Mouse (Mus musculus): ENCODE results near the gene Usf1. TPM values are rescaled to one million over a fixed set of nuclear protein-coding genes. Genes with fewer than 3 reads are reported as not detected.

Usf1 gene
- total RNA-seq, 1 experiment from 2014 or later: 95.1 TPM

- DNase-seq: no peak
Observed at GRCm38 (mm10) chr1:171452923-171453322, 41.8 kb downstream of the Usf1 start.

GRCm38 (mm10) chr1:171454926-171455325 lies 43.8 kb downstream of the Usf1 start:
- no peak for DNase-seq

- DNase-seq: no peak
Observed at GRCm38 (mm10) chr1:171457568-171457967, 46.5 kb downstream of the Usf1 start.

GRCm38 (mm10) chr1:171459791-171460190 lies 48.7 kb downstream of the Usf1 start:
- no peak for DNase-seq

GRCm38 (mm10) chr1:171460551-171461503 lies 49.7 kb downstream of the Usf1 start:
- no peak for DNase-seq

GRCm38 (mm10) chr1:171463133-171463532 lies 52.0 kb downstream of the Usf1 start:
- DNase-seq: no peak

- no peak for DNase-seq
Observed at GRCm38 (mm10) chr1:171465749-171466412, 54.8 kb downstream of the Usf1 start.

- DNase-seq: no peak
Observed at GRCm38 (mm10) chr1:171466565-171466964, 55.5 kb downstream of the Usf1 start.

Other genes with a start within 250 kb of the Usf1 start
- 36.1 and 37.7 TPM in 2 replicates for gene Pcp4l1, start 215.0 kb upstream of the Usf1 start, total RNA-seq (2021)
- gene Nr1i3, start 197.3 kb upstream of the Usf1 start, total RNA-seq (2021): 3.0 TPM in 1 of 2 replicates, not detected in the other
- gene Tomm40l, start 188.8 kb upstream of the Usf1 start, total RNA-seq (2021): 32.9 and 43.7 TPM in 2 replicates
- gene Apoa2, start 186.3 kb upstream of the Usf1 start, total RNA-seq (2021): 2.1 and 105 TPM in 2 replicates
- gene Fcer1g, start 176.9 kb upstream of the Usf1 start, total RNA-seq (2021): 11.1 and 13.7 TPM in 2 replicates
- gene Adamts4, start 160.9 kb upstream of the Usf1 start, total RNA-seq (2021): 0.62 and 0.67 TPM in 2 replicates
- gene Ndufs2, start 159.9 kb upstream of the Usf1 start, total RNA-seq (2021): 565 and 662 TPM in 2 replicates
- 36.9 and 38.1 TPM in 2 replicates for gene B4galt3, start 141.0 kb upstream of the Usf1 start, total RNA-seq (2021)
- gene Ppox, start 130.1 kb upstream of the Usf1 start, total RNA-seq (2021): 41.6 and 54.7 TPM in 2 replicates
- gene Usp21, start 123.3 kb upstream of the Usf1 start, total RNA-seq (2021): 47.8 and 50.5 TPM in 2 replicates
- gene Ufc1, start 116.3 kb upstream of the Usf1 start, total RNA-seq (2021): 132 and 151 TPM in 2 replicates
- gene Dedd, start 82.2 kb upstream of the Usf1 start, total RNA-seq (2021): 35.9 and 36.5 TPM in 2 replicates
- 83.2 and 86.9 TPM in 2 replicates for gene Nit1, start 65.7 kb upstream of the Usf1 start, total RNA-seq (2021)
- 140 and 145 TPM in 2 replicates for gene Pfdn2, start 65.6 kb upstream of the Usf1 start, total RNA-seq (2021)
- 1.4 and 4.9 TPM in 2 replicates for gene Klhdc9, start 50.5 kb upstream of the Usf1 start, total RNA-seq (2021)
- 0.12 TPM in 1 of 2 replicates, not detected in the other for gene Nectin4, start 41.2 kb upstream of the Usf1 start, total RNA-seq (2021)
- gene Arhgap30, start 22.4 kb upstream of the Usf1 start, total RNA-seq (2021): 1.8 and 2.2 TPM in 2 replicates
- gene Tstd1, start 7.6 kb downstream of the Usf1 start, total RNA-seq (2021): 5.2 and 6.3 TPM in 2 replicates
- gene F11r, start 26.2 kb downstream of the Usf1 start, total RNA-seq (2021): 40.1 and 59.7 TPM in 2 replicates
- gene Alyref2, start 92.2 kb downstream of the Usf1 start, total RNA-seq (2021): 9.2 and 11.9 TPM in 2 replicates
- not detected in 2 replicates for gene Itln1, start 124.0 kb downstream of the Usf1 start, total RNA-seq (2021)
- gene Cd244a, start 147.9 kb downstream of the Usf1 start, total RNA-seq (2021): 0.70 TPM in 1 of 2 replicates, not detected in the other
- gene Ly9, start 196.1 kb downstream of the Usf1 start, total RNA-seq (2021): 0.48 and 0.67 TPM in 2 replicates
- 0.30 TPM in 1 of 2 replicates, not detected in the other for gene Slamf7, start 241.7 kb downstream of the Usf1 start, total RNA-seq (2021)

Data from adrenal gland, postnatal 25 days (tissue).